Mouse (Mus musculus) spleen, postnatal 36 days (tissue): ENCODE measurements around the gene Mllt3.

Experiments used
- DNase-seq, 2 experiments: peaks; one replicate each; pipeline ENCODE4 v3.0.0; 2022; ENCODE audit warnings: low spot score in 2 of 2, mixed read lengths in 1 of 2

Mllt3 gene

DNA sequence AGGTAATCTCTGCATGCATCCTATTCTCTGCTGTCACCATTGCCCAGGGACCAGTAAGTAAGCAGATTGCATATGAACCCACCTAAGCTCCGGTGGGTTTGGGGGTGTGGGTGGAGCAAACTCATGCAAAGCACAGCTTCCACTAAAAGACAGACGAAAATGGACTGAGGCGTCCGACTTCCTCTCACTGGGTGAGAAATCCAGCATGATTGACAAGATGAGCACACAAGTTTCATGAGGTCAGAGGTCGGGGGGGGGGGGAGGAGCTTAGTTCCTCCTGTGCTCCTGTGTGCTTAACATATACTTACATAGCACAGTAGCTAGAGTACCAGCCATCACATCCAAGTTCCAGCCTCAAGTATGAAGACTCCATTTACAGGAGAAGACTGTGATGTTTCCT, 206.8 kb downstream of the Mllt3 start:
- DNase-seq: no peak

DNA sequence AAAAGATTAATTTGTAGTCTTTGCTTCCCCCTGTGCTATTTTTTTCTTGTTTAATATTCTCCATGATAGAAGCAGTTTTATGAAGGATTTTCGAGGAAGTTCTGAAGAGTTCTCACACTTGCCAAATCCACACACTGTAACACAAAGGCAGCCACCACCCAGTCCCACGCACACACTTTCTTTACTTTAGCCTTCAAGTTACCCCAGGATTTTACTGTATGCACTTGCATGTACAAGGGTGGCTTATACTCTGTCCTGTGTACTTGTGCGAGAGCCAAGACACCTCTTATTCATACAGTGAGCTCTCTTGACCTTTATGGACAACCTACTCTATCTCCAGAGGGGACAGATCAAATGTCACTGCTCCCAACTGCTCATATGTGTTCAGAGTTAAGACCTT, 209.5 kb downstream of the Mllt3 start:
- no peak for DNase-seq

DNA sequence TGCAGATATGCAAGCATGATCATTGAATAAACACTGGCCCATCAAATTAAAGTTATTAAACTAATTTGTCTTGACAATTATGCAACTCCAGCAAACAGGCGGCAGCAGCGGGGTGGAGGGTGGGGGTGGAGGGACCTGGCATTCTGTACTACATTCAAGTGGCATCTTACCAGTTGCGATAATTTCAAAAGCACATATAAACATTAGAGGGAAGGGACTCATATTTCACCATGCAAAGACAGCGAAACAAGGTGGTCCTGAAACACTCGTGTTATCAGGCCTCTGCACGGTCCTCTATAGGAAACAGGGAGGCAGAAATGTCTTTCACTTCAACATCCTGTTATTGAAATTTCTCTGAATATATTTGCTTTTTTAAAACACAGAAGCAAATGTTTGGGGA, 210.0 kb downstream of the Mllt3 start:
- no peak for DNase-seq

DNA sequence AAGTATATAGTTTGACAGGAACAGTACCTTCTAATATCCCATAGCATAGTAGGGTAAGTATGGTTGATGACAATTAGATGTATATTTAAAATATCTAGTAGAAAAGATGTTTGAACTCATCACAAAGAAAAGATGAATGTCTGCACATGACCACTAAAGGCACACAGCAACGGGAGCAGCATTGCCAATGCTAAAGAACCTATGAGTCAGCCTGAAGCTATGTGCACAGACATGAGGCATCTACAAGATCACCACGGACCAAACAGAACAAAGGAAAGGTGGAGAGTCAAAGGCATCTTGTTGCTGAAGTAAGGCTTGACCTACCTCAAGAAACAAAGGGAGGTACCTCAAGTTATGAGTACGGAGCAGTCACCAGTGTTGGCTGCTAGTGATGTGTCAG, 212.3 kb downstream of the Mllt3 start:
- DNase-seq: no peak

DNA sequence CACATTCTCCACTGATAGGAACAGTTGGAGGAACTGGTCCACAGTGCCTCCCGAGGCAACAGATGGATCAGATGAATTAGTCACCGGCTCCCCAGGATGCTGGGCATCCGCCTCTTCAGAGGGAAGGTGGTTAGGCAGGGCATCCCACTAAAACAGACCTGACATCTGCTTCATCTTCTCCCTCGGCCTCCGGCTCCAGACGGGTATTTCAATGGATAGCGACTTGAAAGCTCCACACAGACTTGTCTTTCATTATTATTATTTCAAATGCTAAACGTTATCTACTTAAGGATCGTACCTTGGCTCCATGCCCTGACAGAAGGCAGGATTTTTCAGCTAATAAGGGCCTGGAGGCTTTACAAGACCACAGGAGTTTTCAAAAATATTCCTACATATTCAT, 214.0 kb downstream of the Mllt3 start:
- DNase-seq: no peak

DNA sequence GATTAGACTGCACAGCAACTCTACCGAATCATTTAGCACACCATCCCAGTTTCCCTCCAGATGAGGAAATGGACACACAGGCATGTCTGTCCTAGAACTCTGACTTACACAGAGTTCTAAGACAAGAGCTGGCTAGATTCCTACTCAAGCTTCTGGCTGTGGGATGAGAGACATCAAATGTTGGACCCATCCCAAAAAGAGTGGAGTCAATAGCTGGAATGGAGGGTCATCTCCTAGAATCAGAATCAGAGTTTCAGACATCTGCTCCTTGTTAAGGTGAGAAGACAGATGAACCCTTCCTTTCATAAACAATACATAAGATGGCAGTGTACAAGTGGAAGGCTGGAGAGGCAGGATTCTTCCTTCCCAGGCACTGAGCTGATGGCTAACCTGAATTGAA, 214.9 kb downstream of the Mllt3 start:
- no peak for DNase-seq

DNA sequence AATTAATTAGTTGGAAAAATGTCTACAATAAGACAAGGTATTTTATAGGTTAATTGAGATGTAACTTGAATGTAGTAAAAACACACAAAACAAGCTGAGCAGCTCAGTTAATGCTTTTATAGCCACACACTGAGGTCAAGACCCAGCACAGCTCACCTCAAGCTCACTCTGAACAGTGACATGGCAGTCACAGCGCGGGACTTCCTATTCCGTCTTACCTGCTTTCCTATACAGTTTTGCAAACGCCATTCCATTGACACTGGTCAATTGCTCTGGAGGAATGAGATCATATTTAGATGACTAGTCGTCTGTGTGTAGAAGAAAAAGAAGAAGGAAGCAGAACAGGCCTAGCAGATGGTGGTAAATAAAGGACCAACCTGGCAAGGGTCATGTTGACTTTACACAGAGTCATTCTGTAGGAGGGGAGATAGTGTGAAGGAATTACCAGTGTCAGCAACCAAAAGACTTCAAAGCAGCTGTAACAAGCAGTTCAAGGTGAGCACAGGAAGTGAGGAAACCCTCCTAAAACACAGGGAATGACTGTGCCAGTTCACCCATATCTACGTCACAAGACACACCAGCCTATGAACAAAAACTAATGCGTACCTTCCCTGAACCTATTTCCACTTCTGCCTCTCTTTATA, 217.6 kb downstream of the Mllt3 start:
- no peak for DNase-seq

DNA sequence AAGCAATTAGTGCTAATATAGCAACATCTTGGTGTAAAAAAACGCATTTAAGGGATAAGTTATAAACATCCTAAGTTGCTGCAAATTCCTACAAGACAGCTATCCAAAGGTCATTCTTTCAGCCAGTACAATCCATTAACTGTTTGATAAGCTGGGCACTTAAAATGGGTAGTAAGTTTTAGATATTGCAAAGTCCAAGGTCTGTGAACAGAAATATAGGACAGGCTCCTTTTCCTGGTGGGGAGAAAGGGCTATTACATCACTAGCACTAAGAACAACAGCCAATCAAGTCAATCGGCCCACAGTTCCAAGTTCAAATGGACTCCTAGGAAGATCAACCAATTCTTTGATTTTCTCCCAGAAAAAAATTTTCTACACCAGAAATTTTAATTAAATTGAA, 221.3 kb downstream of the Mllt3 start:
- DNase-seq: no peak

DNA sequence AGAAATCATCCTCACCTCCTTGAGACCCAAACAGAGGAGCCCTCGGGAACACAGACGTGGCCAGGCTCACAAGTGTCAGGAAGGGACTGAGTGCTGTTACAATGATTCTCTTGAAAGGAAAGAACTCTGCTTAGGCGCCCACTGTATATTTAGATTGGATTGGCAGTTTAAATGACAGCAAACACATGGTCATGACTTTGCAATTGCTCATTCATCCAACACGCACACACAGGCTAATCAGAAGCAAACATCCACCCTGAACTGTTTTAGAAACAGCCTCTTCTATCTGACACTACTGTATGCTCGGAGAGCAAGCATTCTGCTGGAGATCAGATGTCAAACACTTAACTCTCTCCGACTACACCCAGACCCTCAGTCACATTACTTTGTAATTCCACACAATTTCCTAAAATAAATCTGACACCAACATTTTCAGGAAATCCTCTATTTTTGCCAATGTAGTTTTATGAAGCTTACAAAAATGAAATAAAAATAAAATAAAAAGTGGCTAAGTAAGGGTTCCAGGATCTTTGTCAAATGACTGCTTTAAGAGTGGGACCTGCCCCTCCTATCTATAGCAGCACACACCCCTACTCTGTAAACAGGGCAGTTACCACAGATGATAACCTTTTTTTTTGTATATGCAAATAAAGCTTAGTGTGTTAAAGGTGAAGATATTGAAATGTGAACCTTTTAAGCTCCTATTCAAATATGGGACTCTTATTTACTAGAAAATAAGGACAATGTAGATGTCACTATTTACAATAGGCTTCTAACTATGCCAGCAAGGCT, 226.8 kb downstream of the Mllt3 start:
- DNase-seq: peak; percentile 22 to 45

DNA sequence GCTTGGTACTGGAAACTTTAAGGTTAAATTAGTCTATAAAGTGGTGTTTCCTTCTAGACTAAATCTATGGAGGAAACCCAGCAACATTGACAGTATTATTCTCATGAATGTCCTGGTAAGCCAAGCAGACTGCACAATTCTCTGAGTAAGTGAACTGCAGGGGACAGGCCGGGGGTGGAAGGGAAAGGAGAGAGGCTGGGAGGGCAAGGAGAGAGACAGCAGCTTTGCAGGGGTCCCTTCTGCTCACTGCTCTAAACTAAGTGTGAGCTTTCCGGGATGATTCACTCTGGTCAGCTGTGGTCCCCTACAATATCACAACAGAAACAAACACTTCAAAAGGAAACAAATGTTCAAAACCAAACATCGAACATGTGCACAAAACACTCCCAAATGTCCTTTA, 228.6 kb downstream of the Mllt3 start:
- DNase-seq: no peak

DNA sequence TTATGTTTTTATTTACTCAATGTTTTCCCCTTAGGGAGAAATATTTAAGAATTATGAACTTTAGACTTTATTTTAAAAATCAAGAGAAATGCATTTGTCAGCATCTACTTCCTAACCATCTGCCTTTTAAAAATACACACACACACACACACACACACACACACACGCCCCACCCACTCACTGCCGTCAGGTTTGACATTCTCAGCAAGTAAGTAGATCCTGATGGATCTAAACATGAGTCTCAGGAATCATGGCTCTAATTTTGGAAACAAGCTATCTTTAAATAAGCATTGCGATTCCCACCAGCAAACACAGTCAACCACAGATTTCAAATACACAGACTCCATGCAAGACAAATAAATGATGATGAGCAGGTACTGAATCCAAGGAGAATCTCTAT, 229.9 kb downstream of the Mllt3 start:
- no peak for DNase-seq

DNA sequence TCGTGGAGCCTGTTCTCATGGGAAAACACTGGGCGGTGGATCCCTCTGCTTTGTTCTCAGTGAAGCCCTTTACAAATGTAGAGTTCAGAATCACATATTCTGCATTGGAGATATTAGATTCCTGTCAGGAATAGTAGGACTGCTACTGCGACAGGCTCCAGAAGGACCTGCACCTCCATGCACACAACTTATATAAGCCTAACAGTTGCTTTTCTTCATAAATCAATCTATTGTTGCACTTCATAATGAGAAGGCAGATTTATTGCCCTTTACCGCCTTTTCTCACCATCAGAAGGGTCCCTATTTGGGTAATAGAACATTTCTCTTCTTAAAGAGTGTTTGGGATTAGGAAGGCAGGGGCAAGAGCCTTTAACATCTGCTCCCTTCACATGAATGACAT, 231.0 kb downstream of the Mllt3 start:
- no peak for DNase-seq

DNA sequence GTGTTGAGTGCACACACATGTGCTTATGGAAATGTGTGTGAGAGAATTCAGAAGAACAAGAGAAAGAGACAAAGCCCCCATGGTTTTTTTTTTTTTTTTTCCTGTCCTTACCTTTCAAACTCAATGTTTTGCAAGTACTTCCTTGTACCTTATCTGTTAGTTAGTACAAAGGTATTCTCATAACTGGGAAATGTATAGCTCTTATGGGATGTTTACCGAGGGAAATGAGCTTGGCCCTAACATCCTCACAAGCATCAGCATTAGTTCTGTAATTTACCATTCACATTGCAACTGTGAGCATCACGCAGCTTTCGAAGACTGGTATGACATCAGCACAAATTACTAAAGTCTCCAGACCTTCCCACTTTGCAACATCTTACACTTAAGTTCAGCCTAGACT, 231.8 kb downstream of the Mllt3 start:
- no peak for DNase-seq

DNA sequence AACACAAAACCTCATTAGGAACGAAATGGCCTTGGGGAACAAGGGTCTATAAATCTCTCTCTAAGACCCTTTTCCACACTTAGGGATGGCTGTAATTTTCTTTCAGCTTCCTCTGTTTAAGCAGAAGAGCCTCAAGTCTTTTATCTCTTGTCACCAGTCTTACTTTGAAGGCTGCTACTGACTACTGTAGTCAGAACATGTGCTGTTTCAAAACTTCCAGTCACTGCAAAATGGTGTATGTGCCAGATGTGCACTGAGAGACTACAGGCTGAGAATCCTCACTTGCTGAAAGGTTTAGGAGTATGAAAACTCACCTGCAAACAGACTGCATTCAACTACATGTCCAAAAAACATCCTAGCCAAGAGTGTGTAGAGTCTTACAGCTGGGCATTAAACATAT, 232.9 kb downstream of the Mllt3 start:
- DNase-seq: peak; percentile 5 to 26

DNA sequence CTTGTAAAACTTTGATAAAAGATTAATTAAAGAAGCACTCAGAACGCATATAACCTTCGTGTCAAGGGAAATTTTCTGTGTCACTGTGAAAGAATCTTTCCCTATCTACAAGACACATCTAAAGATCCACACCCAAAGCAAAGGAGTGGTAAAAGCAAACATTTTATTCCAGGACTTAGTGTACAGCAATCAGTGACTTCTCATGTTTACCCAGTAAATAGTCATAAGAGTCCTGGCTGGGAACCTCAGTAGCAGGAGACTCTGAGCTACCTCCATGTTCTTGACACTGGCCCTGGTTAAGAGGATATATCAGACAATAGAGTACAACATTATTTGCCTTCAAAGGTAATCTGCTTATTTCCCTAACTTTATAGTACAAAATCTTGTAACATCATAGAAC, 233.7 kb downstream of the Mllt3 start:
- DNase-seq: no peak

DNA sequence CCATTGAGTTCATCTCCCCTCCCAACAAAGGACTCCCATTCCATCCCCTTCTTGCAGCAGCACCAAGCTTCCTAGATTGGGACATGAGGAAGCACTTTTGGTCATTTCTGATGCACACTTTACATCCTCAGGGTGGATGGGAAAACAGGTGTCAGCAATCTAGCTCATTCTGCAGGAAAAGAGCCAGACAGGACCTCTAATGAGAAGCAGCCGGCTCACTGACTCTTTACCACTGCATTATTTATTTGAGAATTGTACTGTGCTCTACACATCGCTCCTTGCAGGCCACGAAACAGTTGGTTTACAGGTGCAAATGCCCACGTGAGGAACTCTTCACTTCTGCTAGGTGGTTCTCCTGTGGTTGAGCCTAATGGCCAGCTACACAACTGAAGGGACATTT, 237.9 kb downstream of the Mllt3 start:
- DNase-seq: no peak

DNA sequence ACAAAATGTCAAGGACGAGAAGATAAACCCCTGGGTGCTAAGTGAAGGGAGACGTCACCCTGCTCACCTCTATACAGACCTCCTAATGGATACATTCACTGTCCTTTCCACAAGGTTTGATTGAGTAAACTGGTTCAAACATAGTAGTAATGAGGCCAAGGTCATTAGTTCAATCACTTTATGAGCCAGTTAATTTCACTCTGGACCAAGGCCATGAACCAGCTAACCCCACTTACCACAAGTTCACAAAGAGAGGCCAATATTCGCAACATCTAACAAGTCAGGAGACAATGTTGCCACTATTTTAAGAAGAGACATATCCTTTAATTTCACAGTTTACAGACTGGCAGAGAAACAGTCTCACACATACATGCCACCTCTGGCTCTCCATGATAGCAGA, 238.9 kb downstream of the Mllt3 start:
- DNase-seq: no peak

DNA sequence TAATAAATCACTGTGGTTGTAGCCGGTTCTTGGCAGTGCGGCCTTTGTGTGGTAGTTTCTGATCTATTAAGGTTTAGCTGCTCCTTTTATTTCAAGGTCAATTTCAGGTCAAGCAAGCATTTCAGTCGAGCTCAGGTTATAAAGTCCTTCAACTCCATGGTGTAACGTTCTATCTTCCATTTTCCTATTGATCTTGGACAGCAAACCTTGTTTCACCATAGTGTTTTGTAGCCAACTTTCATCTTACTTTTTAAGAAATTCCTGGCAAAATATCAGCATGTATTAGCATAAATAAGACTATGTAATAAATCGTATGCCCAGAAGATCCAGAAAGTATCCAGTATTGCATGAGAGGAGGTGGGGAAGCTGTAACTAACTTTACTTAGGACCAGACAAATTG, 240.7 kb downstream of the Mllt3 start:
- no peak for DNase-seq

DNA sequence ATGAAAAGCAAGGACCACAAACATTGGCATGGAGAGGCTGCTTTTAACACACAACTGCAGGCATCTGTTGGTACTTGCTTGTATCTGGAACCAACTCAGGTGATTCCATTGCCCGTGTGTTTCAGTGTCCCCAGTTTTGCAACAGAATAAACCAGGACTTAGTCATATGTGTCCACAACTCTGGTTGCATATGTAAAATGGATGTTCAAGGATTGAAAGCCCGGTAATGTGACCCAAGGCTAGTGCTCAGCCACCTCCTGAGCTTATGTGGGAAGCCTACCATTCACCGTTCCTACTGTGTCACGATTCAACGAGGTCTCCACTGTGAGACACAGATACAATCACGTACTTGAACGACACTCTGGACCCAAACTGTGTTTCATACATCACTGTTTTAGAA, 243.7 kb downstream of the Mllt3 start:
- no peak for DNase-seq

DNA sequence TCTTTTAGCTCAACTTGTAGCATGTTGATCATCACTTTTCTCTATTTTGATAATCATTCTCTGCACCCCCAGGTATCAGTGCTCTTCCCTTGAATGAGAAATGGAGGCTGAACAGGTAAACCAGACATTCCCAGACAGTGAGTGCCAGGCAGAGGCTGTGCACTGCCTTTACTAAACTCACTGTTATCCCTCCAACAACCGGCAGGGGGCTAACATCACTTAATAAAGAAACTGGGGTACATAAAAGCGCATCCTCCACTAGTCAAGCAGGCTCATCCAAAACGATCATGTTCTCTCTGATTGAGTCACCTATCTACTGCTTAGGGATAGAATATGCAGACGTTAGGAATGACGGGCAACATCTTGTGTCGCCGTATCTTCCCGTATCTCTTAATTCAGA, 244.5 kb downstream of the Mllt3 start:
- peak; percentile 31 to 39 for DNase-seq

DNA sequence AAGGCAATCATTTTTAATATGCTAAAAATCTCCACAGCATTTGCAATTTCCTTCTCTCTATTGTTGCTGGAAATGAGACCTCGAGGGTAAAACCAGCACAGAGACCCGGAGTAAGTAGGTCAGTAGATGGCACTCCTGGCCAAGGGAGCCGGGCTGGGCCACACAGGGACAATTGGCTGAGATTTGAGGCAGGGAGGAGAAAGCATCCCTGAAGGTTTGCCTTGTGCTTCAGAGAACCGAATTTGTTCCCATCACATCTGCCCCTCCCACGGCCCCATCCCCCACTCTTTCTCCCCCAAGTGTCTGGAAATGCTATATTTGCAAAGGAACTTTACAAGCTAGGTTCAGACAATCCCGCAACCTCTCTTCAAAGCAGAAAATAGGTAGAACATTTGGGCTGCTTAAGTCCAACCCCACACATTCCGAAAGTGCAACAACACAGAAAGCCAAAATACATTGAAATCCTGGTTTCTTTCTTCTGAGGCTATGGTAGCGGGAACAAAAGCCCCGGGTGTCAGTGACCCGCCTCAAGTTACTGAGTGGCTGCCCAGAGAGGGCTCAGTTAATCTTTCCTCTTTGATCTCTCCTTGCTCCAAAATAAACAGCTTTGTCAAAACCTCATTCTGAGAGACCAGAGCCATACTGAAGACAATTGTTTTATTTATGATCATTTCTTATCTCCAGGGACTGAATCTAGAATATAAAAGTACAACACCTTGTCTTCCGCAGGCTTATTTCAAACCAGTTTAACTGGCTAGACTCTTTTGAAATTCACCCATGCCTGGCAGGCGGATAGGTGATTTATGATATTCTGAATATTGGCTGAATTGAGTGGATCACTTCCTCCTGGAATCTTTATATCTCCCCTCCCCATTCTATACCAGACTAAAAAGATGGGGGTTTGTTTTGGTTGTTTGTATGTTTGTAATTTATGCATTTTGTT, 247.8 kb downstream of the Mllt3 start:
- no peak for DNase-seq

DNA sequence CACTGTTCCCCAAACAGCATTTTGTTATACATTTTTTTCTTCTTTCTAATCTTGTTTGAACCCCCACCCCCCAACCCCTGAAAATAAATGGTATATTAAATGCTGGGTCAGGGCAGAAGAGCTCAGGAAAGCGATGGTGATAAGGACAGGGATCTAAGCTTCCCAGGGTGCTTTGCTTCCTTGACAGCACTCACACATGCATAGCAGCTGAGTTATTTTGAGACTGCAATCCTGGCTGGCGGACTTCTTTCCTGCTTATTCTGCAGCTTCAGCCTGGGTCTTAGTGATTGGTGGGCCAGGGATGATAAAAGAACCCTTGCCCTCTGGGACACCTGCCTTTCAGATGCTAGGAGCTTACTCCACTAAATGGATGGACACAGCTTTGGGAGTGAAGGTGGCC, 249.4 kb downstream of the Mllt3 start:
- DNase-seq: no peak

DNA sequence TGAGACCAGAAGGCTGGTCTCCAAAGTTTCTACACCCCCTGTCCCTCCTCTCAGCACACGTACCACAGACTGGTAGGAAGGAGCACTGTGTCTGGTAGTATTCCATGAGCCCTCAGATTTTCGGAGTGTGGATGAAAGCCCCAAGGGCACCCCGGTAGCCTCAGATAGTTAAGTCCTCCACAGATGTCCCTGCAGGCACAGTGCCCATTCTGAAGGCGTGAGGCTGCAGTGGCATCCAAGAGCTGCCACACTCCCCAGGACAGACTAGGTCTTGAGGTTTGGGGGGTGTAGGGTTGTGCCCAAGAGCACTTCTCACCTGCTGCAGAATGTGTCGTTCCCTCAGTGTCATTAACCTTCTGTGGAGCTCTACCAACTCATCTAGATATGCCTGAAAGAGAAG, 251.2 kb downstream of the Mllt3 start:
- DNase-seq: no peak
